Mouse (Mus musculus) cerebellum, adult 2 months (tissue): ENCODE measurements around the gene Fhl2.

Experiments used
- CTCF ChIP-seq: fragments of 200-500 bp; IDR thresholded peaks from 2 replicates; pipeline ENCODE4 v1.5.1; 2011; ENCODE audit warnings: low read depth, mild to moderate bottlenecking, control low read depth, low read length, moderate library complexity, borderline replicate concordance; ENCODE audit not compliant: insufficient read depth
- POLR2A ChIP-seq: fragments of 200-500 bp; IDR thresholded peaks from 2 replicates; pipeline ENCODE4 v1.6.1; 2011; ENCODE audit warnings: low read length, control low read depth, borderline replicate concordance; ENCODE audit not compliant: insufficient read depth

DNA sequence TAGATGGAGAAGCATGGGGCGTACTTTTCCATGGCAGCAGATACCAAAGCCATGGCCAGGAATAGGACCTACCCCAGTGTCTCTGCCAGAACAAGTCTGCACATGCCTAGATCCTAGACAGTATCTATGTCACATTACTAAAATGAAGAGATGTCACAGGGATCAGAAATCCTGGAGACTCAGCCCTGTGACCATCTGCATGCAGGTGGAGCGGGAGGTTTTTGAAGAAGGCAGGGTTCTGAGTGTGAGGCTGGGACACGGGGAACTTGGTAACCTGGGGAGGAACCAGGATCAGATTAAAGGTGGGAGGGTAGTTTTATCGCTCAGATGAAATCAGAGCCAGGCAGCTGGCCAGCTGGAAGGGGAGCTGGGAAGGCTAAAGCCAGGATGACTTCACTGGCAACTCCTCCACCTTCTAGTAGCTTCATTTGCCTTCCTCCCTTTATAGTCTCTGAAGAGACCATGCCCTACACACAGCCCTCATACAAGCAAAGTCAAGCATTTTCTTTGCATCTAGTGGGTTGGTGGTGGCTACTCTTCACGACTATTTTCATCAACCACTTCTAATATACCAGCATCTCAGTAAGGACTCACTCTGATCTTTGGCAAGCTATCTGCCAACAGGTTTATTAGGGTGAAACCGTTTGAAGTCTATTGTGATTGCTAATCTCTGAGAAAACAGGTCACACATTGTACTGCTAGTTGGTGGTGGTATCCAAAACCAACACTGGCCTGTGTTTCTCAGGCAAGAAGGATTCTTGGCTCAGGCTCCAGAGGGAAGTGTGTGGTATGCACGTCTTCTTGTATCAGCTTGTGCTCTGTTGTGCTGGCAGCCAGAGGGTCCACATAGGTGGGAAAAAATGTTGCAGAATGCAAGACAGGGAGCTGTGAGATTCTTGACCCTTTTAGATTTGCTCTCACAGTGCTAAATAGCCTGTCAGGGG lies 23.2 kb downstream of the Fhl2 start:
- TF ChIP-seq POLR2A = no peak
- no peak for TF ChIP-seq CTCF
